ENCODE assay signal across 18 mouse cellular contexts in the genomic region with DNA sequence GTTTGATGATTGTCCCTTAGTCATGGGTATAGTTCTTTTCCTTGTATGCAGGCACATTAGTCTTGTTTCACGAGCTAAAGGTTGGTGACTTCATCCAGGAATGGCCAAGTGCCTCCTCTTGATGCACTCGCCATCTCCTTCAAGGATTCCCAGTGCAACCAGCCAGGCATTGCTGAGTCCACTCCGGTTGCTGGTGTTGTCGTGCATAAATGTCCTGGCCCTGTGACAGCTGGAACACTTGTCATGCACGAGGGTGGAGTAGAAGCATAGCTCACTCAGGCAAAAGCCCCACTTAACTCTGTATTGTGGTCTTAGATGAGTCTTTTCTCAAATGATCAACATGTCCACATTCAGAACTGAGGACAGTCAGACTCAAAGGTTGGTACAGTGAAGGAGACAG. TPM values are rescaled to one million over a fixed set of nuclear protein-coding genes. Genes with fewer than 3 reads are reported as not detected.
"Had no signal": no experiment of that assay in that cellular context is flagged by ENCODE, and none has a peak within 500 bp of the region (broad histone marks: within the 10 kb centered on the region; RNA-seq: fewer than 3 reads in every experiment).

No protein-coding gene starts in this region.

- H3K9me3 ChIP-seq: limb, embryonic 13.5 days; liver, embryonic 13.5 days had no signal

- H3K9ac ChIP-seq: limb, embryonic 13.5 days; liver, embryonic 13.5 days had no signal

- H3K36me3 ChIP-seq: limb, embryonic 13.5 days; liver, embryonic 13.5 days had no signal

- H3K27ac ChIP-seq: limb, embryonic 13.5 days; liver, embryonic 13.5 days had no signal

- H3K27me3 ChIP-seq: limb, embryonic 13.5 days; liver, embryonic 13.5 days had no signal

- DNase-seq: kidney, postnatal 14 days; kidney, postnatal 4 days; left cerebral cortex, postnatal 4 days; liver, embryonic 13.5 days; lung, adult 2 months; lung, postnatal 14 days; lung, postnatal 4 days; midbrain, embryonic 14.5 days; thymus, adult 18-20 months; thymus, postnatal 36 days had no signal

- H3K4me3 ChIP-seq: limb, embryonic 13.5 days; liver, embryonic 13.5 days had no signal

- H3K4me1 ChIP-seq: limb, embryonic 13.5 days; liver, embryonic 13.5 days had no signal

- H3K4me2 ChIP-seq: limb, embryonic 13.5 days; liver, embryonic 13.5 days; midbrain, embryonic 11.5 days had no signal

RNA-seq across cellular contexts. Expression of a gene that starts 35.1 kb away (rescaled TPM):
- total RNA-seq: liver, adult 2 months; megakaryocyte progenitor cell, adult 5-6 weeks; megakaryocyte-erythroid progenitor cell, adult 5-6 weeks had no signal
- polyA plus RNA-seq: liver, adult 2 months; liver, embryonic 13.5 days; liver, embryonic 16.5 days; neural tube, embryonic 14.5 days; small intestine, adult 2 months had no signal
